Mouse (Mus musculus) spleen, adult 2 months (tissue): ENCODE results near the gene Cwc22. TPM values are rescaled to one million over a fixed set of nuclear protein-coding genes. Genes with fewer than 3 reads are reported as not detected.
A peak's percentile ranks its signal among the peaks of the same experiment; 100 is the strongest.

Source experiments
- DNase-seq, 2 experiments: peaks; one replicate each; pipeline versions ENCODE4 v3.0.0 to v3.0.0-alpha.2; 2012 to 2021; ENCODE audit warnings: low spot score in 2 of 2, low read depth in 1 of 2
- H3K27ac ChIP-seq: fragments of 200-500 bp; 2 replicates; pipeline ENCODE4 v1.5.1; 2012; ENCODE audit warnings: low read length, inconsistent platforms; ENCODE audit not compliant: insufficient read depth
- H3K27me3 ChIP-seq: fragments of 200-500 bp; 2 replicates; pipeline ENCODE4 v1.6.1; 2012; ENCODE audit warnings: mild to moderate bottlenecking, moderate library complexity, low read length, inconsistent platforms; ENCODE audit not compliant: control insufficient read depth, insufficient read depth
- H3K36me3 ChIP-seq: fragments of 200-500 bp; 2 replicates; pipeline ENCODE4 v1.6.1; 2012; ENCODE audit warnings: mild to moderate bottlenecking, low read length, inconsistent platforms; ENCODE audit not compliant: control insufficient read depth, insufficient read depth
- H3K4me1 ChIP-seq: fragments of 200-500 bp; 2 replicates; pipeline ENCODE4 v1.6.1; 2011; ENCODE audit warnings: inconsistent platforms; ENCODE audit not compliant: control insufficient read depth, insufficient read depth, insufficient read length
- H3K4me3 ChIP-seq: fragments of 200-500 bp; 2 replicates; pipeline ENCODE4 v1.5.1; 2011; ENCODE audit warnings: mild to moderate bottlenecking, inconsistent platforms; ENCODE audit not compliant: insufficient read depth, insufficient read length; ENCODE audit errors: extremely low read depth
- CTCF ChIP-seq: fragments of 200-500 bp; IDR thresholded peaks from 2 replicates; pipeline ENCODE4 v1.5.1; 2011; ENCODE audit warnings: mild to moderate bottlenecking, inconsistent platforms; ENCODE audit not compliant: insufficient read depth, insufficient read length, insufficient replicate concordance; ENCODE audit errors: extremely low read depth
- POLR2A ChIP-seq: fragments of 200-500 bp; IDR thresholded peaks from 2 replicates; pipeline ENCODE4 v1.6.1; 2011; ENCODE audit warnings: low read depth, low read length, inconsistent platforms
- WGBS: fragments of 180-500 bp; shearing (Covaris S2); methylation state at CpG from one replicate; pipeline ENCODE4 v1.1.7; 2018; 5-methylcytosine and 5-hydroxymethylcytosine counted together
- polyA plus RNA-seq: library from polyadenylated mRNA; depleted of rRNA; stranded (reverse); fragments of >200 nt; gene quantifications from 2 replicates; pipeline ENCODE4 v1.2.3, GENCODE M21; 2012

The Cwc22 gene
- polyA plus RNA-seq, 1 experiment: 2.9 TPM

DNA sequence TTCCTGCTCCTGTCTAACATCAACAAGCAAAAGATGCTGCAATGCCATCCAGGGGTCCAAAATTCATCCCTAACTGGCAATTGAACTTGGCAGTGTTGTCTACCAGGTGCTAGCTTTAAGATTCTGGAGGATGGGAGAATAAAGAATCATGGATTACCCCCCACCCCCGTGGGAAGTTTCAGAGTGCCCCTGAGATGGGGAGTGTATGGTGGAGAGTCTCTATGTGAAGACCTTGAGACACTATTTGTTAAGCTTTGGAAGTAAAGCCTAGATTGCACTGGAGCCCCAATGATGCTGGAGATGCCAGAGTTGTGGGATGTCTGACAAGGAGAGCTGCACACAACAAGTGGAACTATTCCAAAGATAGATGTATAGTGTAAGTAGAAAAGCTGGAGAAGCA lies 3.9 kb upstream of the Cwc22 start:
- H3K27ac ChIP-seq: no peak overlapping the region
- H3K36me3 ChIP-seq: no peaks in the 10 kb centered on the region
- DNase-seq: no peak
- H3K4me3 ChIP-seq: no peak overlapping the region
- 81% methylated on average over 1 of the region's 1 CpGs for WGBS
- no peak for TF ChIP-seq CTCF
- TF ChIP-seq POLR2A: no peak
- no peaks in the 10 kb centered on the region for H3K4me1 ChIP-seq
- no peaks in the 10 kb centered on the region for H3K27me3 ChIP-seq

DNA sequence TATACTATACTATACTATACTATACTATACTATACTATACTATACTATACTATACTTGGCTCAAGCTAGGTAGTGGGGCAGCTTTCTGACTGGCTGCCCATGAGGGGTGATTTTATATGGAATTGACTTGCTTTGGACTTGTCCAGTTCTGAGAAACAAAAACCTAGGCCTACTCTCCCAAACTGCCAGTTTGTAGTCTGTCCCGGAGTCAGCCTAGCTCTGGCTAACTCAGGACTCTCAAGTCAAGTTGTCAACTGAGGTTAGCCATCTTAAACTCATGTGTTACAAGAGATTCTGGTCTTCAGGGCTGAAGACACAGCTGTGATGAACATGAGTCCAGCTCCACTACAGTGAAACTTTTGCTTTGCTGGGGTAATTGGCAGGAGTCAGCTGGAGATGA lies 3.3 kb upstream of the Cwc22 start:
- Histone ChIP-seq H3K36me3 (no peaks in the 10 kb centered on the region), H3K27me3 (no peaks in the 10 kb centered on the region), H3K27ac (no peak overlapping the region), H3K4me3 (no peak overlapping the region), H3K4me1 (no peaks in the 10 kb centered on the region)
- DNase-seq: no peak
- 84% methylated on average over 1 of the region's 1 CpGs for WGBS
- TF ChIP-seq POLR2A (no peak), CTCF (no peak)

DNA sequence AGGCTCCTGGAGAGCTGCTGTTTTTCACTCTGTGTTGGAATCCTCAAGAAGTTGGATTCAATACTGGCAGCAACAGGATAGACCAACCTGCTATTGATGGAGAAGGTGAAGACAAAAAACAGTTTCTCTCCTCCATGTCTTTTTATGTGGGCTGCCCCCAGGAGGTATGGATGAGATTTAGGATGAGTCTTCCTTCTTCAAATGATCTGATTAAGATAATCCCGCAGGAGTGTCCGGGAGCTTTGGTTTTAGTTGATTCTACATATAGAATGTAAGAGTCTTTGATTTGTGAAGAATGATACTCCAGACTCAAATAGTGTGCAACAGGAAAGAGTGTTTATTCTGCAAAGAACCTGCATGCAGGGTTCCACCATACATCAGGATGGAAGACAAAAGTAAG lies 2.7 kb upstream of the Cwc22 start:
- no peak overlapping the region for H3K4me3 ChIP-seq
- no peak overlapping the region for H3K27ac ChIP-seq
- no peaks in the 10 kb centered on the region for H3K36me3 ChIP-seq
- no peak for DNase-seq
- TF ChIP-seq CTCF (no peak), POLR2A (no peak)
- WGBS: 91% methylated on average over 2 of the region's 2 CpGs
- H3K27me3 ChIP-seq: no peaks in the 10 kb centered on the region
- no peaks in the 10 kb centered on the region for H3K4me1 ChIP-seq

DNA sequence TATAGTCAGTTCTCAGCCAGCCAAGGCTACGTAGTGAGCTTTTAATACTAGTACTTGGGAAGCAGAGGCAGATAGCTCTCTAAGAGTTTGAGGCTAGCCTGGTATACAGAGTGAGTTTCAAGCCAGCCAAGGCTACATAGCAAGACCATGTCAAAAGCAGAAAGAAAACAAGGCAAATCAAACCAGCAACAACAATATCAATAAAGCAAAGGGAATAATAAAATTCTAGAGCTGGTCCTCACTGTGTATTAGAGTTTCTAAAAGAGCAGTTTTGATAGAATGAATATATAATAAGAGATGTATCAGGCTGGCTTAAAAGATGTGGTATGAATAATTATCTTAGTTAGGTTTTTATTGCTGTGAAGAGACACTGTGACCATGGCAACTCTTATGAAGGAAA lies 2.0 kb upstream of the Cwc22 start:
- TF ChIP-seq CTCF: no peak
- TF ChIP-seq POLR2A: no peak
- Histone ChIP-seq H3K4me3 (no peak overlapping the region), H3K27me3 (no peaks in the 10 kb centered on the region), H3K4me1 (no peaks in the 10 kb centered on the region), H3K36me3 (no peaks in the 10 kb centered on the region), H3K27ac (no peak overlapping the region)
- 88% methylated on average over 1 of the region's 1 CpGs for WGBS
- DNase-seq: no peak

DNA sequence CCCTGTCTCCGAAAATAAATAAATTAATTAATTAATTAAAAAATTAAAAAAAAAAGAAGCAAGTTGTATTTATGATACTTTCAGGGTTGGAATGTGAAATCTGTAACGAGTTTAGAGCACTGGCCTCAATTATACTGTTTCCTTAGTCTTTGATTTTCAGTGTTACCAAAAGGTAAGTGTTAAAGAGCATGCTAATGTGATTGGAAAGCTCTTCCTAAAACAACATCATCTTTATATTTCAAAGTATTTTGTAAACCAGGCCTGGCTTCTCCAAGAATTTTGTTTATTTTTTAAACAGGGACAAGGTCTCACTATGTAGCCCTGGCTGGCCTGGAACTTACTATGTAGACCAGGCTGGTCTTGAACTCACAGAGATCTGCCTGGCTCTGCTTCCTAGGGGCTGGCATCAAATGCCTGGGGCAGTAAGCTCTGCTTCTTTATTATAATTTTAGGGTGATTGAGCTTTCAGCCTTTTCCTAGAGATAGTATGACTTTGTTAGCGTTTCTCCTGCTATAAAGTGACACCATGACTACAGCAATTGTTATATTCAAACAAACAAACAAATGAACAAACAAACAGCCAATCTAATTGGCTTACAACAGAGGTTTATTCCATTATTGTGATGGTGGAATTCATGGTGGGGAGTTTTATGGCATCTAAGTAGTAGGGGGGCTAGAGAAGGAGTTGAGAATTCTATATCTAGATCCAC lies 1.1 kb upstream of the Cwc22 start:
- WGBS: 72% methylated on average over 3 of the region's 3 CpGs
- DNase-seq: no peak

DNA sequence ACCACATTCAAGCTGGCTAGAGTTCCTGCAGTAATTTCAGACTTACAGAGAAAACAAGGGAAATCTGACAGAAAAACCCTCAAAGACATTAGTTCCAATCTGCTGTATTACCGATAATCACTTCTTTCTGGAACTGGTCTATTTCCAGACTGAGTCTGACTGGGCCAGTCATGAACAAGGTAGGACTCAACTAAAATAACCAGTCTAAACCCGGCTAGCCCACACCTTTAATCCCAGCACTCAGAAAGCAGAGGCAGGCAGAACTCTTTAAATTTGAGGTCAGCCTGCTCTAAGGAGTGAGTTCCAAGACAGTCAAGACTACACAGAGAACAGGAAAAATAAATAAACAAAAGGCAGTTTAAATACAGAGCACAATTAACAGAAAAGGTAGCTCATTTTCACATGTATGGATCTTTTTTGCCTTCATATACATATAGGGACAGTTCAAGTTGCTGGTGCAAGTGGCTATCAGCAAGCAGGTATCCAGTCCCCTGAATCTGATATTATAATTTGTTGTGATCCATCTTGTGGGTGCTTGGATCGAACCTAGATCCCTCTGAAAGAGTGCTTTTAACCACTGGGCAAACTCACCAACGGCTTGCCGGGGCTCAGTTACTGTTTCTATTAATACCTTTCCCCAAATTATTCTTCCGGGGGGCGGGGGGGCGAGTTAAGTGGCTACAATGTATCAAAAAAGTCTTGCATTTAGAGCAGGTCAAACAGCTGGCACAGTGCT lies 1.1 kb downstream of the Cwc22 start:
- H3K4me1 ChIP-seq: no peaks in the 10 kb centered on the region
- H3K27ac ChIP-seq: no peak overlapping the region
- no peaks in the 10 kb centered on the region for H3K27me3 ChIP-seq
- TF ChIP-seq POLR2A (no peak), CTCF (no peak)
- WGBS: 31% methylated on average over 8 of the region's 8 CpGs
- H3K36me3 ChIP-seq: no peaks in the 10 kb centered on the region
- no peak for DNase-seq
- peak overlapping the region; percentile 84; the same call in 1 of the 2 replicates for H3K4me3 ChIP-seq

More for the DNA sequence above, 1.1 kb upstream of the Cwc22 start:
- no peaks in the 10 kb centered on the region for H3K4me1 ChIP-seq
- H3K27me3 ChIP-seq: no peaks in the 10 kb centered on the region
- TF ChIP-seq POLR2A (no peak), CTCF (no peak)
- no peaks in the 10 kb centered on the region for H3K36me3 ChIP-seq
- H3K27ac ChIP-seq: no peak overlapping the region
- H3K4me3 ChIP-seq: no peak overlapping the region

DNA sequence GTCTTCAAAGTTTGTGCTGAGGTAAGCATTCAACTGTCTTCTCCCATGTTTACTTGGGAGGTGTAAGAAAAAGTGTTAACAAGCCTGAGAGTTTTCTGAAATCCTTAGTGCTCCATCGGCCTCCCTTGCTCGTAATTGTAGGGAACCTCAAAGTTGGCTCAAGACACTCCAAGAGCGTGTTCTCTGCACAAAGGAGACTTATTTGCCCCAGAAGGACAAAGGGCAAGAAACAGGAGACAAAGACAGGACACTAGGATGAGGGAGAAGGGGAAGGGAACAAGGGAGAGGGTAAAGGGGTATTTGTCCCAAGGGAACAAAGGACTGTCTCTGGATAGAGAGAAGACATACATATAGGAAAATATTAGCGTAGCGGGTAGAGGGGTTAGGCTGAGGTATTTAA lies 1.9 kb downstream of the Cwc22 start:
- Histone ChIP-seq H3K27ac (no peak overlapping the region), H3K27me3 (no peaks in the 10 kb centered on the region), H3K4me1 (no peaks in the 10 kb centered on the region), H3K4me3 (no peak overlapping the region), H3K36me3 (peaks cover 2% of the 10 kb centered on the region; the same call in 1 of the 2 replicates)
- no peak for DNase-seq
- TF ChIP-seq CTCF (no peak), POLR2A (no peak)
- 98% methylated on average over 5 of the region's 5 CpGs for WGBS
